Mouse (Mus musculus): ENCODE data around the gene Myoz2.

The Myoz2 gene

GRCm38 (mm10) chr3:123034752-123035151 is at the start of gene Myoz2:
TSS of gene Myoz2 (minus strand) at chr3:123035015.
- DNase-seq (ENCODE audit: low spot score): no peak

GRCm38 (mm10) chr3:123081665-123082064 is 46.9 kb upstream of the Myoz2 start:
- no peak for DNase-seq (ENCODE audit: low spot score)

- no peak for DNase-seq (ENCODE audit: low spot score)
Observed at GRCm38 (mm10) chr3:123080943-123081342, 46.1 kb upstream of the Myoz2 start.

- DNase-seq (ENCODE audit: low spot score): no peak
Observed at GRCm38 (mm10) chr3:123080017-123080725, 45.4 kb upstream of the Myoz2 start.

- DNase-seq (ENCODE audit: low spot score): no peak
Observed at GRCm38 (mm10) chr3:123075759-123076158, 40.9 kb upstream of the Myoz2 start.

- DNase-seq (ENCODE audit: low spot score): no peak
Observed at GRCm38 (mm10) chr3:123075034-123075433, 40.2 kb upstream of the Myoz2 start.

- peak; percentile 14 for DNase-seq (ENCODE audit: low spot score)
Observed at GRCm38 (mm10) chr3:123073351-123073750, 38.5 kb upstream of the Myoz2 start.

GRCm38 (mm10) chr3:123072472-123072871 is 37.7 kb upstream of the Myoz2 start:
- DNase-seq (ENCODE audit: low spot score): no peak

- peak; percentile 33 for DNase-seq (ENCODE audit: low spot score)
Observed at GRCm38 (mm10) chr3:123070996-123071395, 36.2 kb upstream of the Myoz2 start.

GRCm38 (mm10) chr3:123066836-123067235 is 32.0 kb upstream of the Myoz2 start:
- no peak for DNase-seq (ENCODE audit: low spot score)

GRCm38 (mm10) chr3:123065466-123065865 is 30.7 kb upstream of the Myoz2 start:
- no peak for DNase-seq (ENCODE audit: low spot score)

- no peak for DNase-seq (ENCODE audit: low spot score)
Observed at GRCm38 (mm10) chr3:123064186-123064585, 29.4 kb upstream of the Myoz2 start.

GRCm38 (mm10) chr3:123061931-123062330 is 27.1 kb upstream of the Myoz2 start:
- no peak for DNase-seq (ENCODE audit: low spot score)

GRCm38 (mm10) chr3:123058832-123059231 is 24.0 kb upstream of the Myoz2 start:
- no peak for DNase-seq (ENCODE audit: low spot score)

GRCm38 (mm10) chr3:123054178-123054577 is 19.4 kb upstream of the Myoz2 start:
- DNase-seq (ENCODE audit: low spot score): no peak

GRCm38 (mm10) chr3:123053192-123053938 is 18.6 kb upstream of the Myoz2 start:
- DNase-seq (ENCODE audit: low spot score): no peak

GRCm38 (mm10) chr3:123042308-123042707 is 7.5 kb upstream of the Myoz2 start:
- no peak for DNase-seq (ENCODE audit: low spot score)

- DNase-seq (ENCODE audit: low spot score): no peak
Observed at GRCm38 (mm10) chr3:123033804-123034203, 1.0 kb downstream of the Myoz2 start.

- DNase-seq (ENCODE audit: low spot score): no peak
Observed at GRCm38 (mm10) chr3:123025634-123026033, 9.2 kb downstream of the Myoz2 start.

GRCm38 (mm10) chr3:123024496-123025234 is 10.2 kb downstream of the Myoz2 start:
- DNase-seq (ENCODE audit: low spot score): no peak

- no peak for DNase-seq (ENCODE audit: low spot score)
Observed at GRCm38 (mm10) chr3:123018792-123019191, 16.0 kb downstream of the Myoz2 start.

GRCm38 (mm10) chr3:123013476-123013875 is 21.3 kb downstream of the Myoz2 start:
- DNase-seq (ENCODE audit: low spot score): no peak

- DNase-seq (ENCODE audit: low spot score): no peak
Observed at GRCm38 (mm10) chr3:123009417-123009816, 25.4 kb downstream of the Myoz2 start.
